Mouse (Mus musculus) erythroid progenitor cell, adult 5-6 weeks (primary cell): ENCODE data around the gene Xndc1. TPM values are rescaled to one million over a fixed set of nuclear protein-coding genes. Genes with fewer than 3 reads are reported as not detected.
"Not testable (repeated sequence)": the region's sequence is repeated elsewhere in the genome, so short reads cannot be mapped to it uniquely, and the experiment has no call there.

ENCODE experiments used
- ATAC-seq: replicated peaks from 2 replicates; pipeline ENCODE4 v1.8.0; 2016; ENCODE audit warnings: moderate number of reproducible peaks, mild to moderate bottlenecking, moderate TSS enrichment, inconsistent platforms; ENCODE audit not compliant: poor library complexity, low FRiP score, severe bottlenecking
- total RNA-seq, 2 experiments: library from RNA; stranded (forward) in 1 of 2; stranded (reverse) in 1 of 2; fragments of 150-400 nt in 1 of 2; fragments of 186-747, 209-891 nt in 1 of 2; gene quantifications; 2 replicates each; pipeline versions ENCODE4 v1.2.3 to v1.2.4; 2015 to 2017; ENCODE audit warnings: low replicate concordance in 2 of 2

Xndc1 gene
- total RNA-seq (2015; ENCODE audit: low replicate concordance), result 22.7 and 23.1 TPM in 2 replicates
- 10.2 and 22.6 TPM in 2 replicates for total RNA-seq (2017; ENCODE audit: low replicate concordance)

DNA sequence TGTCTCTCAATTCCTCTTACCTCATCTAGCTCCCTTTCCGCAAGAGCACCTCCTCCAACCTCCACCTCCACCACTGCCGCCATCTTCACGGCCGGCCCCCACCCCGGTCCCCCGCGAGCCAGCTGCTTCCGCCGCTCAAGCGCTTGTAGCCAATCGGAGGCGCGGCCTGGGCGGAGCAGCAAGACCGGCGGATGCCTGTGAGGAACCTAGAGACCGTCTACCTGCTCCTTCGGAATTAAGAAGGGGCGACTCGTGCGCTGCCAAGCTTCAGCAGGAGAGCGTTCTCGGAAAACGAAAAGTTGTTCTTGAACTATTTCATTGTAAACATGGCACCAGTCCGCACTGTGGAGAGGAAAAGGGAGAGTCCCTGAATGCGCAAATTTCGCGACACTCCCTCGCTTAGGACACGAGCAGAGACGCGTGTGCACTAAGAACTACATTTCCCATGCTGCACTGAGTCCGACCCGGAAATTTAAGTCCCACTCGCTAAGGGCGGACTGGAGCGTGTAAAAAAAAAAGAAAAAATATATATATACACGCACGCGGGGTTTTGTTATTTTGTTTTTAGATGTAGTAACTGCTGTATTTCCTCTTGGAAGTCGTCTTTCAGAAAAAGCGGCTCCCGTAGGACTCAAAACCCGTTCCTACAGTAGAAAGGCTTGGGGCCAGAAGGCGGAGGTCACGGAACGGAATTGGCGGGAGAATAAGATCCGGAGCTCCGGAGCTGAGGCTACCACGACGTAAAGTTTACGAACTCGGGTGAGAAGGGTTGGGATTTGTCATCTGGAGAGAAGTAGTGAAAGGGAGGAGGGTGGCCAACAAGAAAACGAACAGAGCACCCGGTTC, at the start of gene Xndc1, which contains the start of the genes Rnf121 and Xntrpc:
TSS of gene Xndc1 (plus strand) at position 466 of the 846 bp plus-strand sequence.
TSS of gene Rnf121 (minus strand) at position 424 of the 846 bp plus-strand sequence.
TSS of gene Xntrpc (plus strand) at position 668 of the 846 bp plus-strand sequence.
- ATAC-seq, result peak; percentile 97

GRCm38 (mm10) chr7:102016936-102017335, 48.4 kb upstream of the Xndc1 start:
- no peak for ATAC-seq

- no peak for ATAC-seq
These were observed 47.9 kb upstream of the Xndc1 start for GRCm38 (mm10) chr7:102017452-102017851.

DNA sequence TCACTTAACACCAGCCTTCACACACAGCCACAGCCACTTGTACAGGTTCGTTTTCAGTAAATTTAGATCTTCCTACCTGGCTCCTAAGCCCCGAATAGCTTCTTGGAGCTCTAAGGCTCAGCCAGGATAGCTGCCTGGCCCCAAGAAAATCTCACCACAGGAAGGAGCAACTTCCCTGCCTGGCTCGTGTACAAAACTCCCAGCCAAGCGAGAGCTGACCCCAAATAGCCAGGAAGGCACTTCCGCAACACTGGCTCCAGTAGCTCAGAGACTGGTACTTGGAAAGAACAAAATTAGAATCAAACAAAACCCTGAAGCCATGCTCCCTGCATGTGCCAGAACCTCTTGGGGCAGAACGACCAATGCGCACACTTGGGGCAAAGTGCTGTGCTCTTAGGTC, 47.3 kb upstream of the Xndc1 start:
- ATAC-seq, result no peak

GRCm38 (mm10) chr7:102018590-102018989, 46.7 kb upstream of the Xndc1 start, which contains the start of gene Il18bp:
TSS of gene Il18bp (minus strand) at chr7:102018690.
- ATAC-seq, result no peak

DNA sequence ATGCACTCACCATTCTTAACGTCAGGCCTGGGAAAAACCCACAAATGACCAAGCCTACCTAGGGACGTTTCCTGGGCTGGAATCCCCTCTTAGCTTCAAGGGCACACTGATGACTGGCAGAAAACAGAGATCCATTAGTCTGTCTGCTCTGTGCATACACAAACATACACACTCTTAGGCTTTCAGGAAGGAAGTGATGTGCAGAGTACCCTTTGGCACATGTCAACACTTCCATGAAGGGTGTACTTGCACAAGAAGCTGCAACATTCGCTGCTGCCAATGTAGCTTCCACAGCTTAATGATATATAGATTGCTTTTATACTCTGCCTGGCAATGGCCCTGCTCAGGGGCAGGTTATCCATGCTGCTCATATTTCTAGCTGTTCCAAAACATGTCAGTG, 45.9 kb upstream of the Xndc1 start:
- no peak for ATAC-seq

DNA sequence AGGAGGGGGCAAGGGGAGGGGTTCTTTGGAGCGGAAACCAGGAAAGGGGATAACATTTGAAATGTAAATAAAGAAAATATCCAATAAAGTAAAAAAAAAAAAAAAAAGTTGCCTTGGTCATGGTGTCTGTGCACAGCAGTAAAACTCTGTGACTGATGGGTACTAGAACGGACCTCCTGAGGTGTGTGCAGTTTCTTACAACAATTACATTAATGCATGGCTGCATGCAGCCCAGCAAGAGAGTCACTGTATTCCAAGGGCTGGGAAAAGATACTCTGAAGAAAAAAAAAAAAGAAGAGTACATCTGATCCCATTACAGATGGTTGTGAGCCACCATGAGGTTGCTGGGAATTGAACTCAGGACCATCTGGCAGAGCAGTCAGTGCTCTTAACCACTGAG, 44.4 kb upstream of the Xndc1 start:
- ATAC-seq, result not testable (repeated sequence)

GRCm38 (mm10) chr7:102023821-102024220, 41.5 kb upstream of the Xndc1 start:
- no peak for ATAC-seq

- ATAC-seq, result 0 out of 2 replicates have a peak, but pooled peaks have one; percentile 66
These were observed 39.9 kb upstream of the Xndc1 start for GRCm38 (mm10) chr7:102025187-102026119.

DNA sequence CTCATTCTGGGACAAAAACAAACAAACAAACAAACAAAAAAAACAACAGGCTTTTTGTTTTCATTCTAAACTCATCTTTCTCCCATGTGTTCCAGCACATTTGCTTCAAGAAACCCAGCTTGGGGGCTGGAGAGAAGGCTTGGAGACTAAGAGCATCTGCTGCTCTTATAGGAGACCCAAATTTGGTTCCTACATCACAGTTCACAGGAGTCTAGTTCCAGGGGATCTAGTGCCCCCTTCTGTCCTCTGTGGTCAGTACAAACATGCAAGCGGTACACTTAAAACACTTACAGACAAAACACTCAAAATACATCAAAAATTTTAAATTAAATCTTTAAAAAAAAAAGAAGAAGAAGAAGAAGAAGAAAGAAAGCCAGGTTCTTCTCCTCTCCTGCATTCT, 30.4 kb upstream of the Xndc1 start:
- ATAC-seq, result no peak

DNA sequence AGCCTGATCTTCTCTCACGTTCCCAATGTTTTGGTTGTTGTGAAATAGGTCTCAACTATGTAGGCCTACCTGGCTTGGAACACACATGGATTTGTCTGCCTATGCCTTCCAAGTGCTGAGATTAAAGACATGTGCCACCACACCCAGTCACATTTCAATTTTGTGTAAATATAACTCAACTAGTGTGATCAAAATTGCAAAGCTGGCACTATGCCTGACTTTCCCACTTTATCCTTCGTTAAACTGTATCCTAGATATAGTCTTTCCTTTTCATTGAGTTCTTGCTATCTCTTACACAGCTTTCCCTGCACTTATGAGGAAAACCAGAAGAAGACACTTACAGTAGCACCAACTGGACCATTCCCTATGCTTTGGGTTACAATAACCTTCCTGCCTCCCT, 29.8 kb upstream of the Xndc1 start:
- ATAC-seq, result no peak

- no peak for ATAC-seq
These were observed 28.0 kb upstream of the Xndc1 start for GRCm38 (mm10) chr7:102037318-102037717.

GRCm38 (mm10) chr7:102042314-102042713, 23.0 kb upstream of the Xndc1 start:
- ATAC-seq, result no peak

DNA sequence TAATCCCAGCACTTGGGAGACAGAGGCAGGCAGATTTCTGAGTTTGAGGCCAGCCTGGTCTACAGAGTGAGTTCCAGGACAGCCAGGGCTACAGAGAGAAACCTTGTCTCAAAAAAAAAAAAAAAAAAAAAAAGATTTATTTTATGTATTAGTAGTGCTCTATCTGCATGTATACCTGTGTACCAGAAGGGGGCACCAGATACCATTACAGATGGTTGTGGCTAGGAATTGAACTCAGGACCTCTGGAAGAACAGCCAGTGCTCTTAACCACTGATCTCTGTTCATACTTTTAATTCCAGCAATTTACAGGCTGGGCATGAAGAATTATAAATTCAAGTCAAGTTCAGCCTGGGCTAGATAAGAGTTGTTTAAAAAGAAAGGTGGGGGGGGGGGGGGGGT, 16.8 kb upstream of the Xndc1 start:
- not testable (repeated sequence) for ATAC-seq

GRCm38 (mm10) chr7:102061353-102061752, 4.0 kb upstream of the Xndc1 start:
- no peak for ATAC-seq

GRCm38 (mm10) chr7:102062203-102062602, 3.1 kb upstream of the Xndc1 start:
- no peak for ATAC-seq

GRCm38 (mm10) chr7:102063891-102064290, 1.4 kb upstream of the Xndc1 start:
- ATAC-seq, result no peak

DNA sequence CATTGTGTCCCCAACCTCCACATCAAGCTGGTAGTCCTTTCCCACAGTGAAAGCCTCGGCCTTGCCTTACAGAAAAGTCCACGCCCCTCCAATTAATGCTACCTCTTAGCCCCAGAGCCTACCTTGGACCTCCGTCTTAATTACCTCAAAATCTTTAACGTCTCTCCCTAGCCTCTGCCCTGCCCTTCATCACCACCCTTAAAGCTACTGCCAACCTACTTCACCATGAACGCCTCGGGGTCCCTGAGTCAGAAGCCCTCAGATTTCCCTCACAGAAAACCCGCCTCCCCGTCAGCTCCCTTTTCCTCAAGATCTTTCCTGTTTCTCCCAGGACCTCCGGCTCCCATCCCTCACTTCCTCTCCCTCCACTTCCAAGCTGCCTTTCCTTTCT, 661 bp upstream of the Xndc1 start:
- 0 out of 2 replicates have a peak, but pooled peaks have one; percentile 12 for ATAC-seq

DNA sequence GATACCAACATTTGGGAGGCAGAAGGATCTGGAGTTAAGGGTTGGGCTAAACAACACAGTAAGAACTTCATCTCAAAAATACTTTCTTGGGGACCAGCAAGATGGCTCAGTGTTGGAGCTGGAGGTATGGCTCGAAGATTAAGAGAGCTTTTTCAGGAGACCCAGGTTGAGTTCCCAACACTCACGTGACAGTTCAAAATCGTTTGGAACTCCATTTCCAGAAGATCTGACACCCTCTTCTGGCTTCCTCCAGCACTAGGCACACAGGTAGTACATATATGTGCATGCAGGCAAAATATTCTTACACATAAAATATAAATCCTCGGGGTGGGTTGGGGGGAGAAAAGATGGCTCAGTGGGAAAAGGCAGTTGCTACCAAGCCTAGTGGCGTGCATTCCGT, 1.1 kb downstream of the Xndc1 start:
- no peak for ATAC-seq

DNA sequence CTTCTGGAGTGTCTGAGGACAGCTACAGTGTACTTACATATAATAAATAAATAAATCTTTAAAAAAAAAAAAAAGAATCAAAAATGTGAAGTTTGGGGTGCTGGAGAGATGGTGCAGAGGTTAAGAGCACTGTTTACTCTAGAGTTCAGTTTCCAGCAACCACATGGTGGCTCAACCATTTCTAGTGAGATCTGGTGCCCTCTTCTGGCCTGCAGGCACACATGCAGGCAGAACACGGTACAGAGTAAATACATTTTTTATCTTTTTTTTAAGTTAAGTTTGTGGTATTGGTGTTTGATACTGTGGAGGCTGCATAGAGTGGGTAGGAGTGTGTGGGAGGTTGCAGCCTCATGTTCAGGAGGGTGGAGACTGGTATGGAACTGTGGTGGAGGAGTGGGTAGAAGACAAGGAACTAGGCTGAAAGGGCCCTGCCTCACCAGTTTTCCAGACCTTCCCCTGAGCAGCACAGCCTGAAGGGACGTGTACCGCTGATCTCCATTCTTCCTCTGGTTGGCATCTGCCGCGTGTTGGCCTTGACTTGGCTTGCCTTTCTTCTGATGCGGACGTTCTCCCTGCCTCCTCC, 11.5 kb downstream of the Xndc1 start:
- ATAC-seq, result peak; percentile 60
